Mouse (Mus musculus) ovary, adult 18-20 months (tissue): Measurements from ENCODE around the gene Taf12.

ENCODE experiments used
- DNase-seq: peaks from one replicate; pipeline ENCODE4 v3.0.0; 2022; ENCODE audit warnings: low spot score, mixed read lengths

Gene Taf12

DNA sequence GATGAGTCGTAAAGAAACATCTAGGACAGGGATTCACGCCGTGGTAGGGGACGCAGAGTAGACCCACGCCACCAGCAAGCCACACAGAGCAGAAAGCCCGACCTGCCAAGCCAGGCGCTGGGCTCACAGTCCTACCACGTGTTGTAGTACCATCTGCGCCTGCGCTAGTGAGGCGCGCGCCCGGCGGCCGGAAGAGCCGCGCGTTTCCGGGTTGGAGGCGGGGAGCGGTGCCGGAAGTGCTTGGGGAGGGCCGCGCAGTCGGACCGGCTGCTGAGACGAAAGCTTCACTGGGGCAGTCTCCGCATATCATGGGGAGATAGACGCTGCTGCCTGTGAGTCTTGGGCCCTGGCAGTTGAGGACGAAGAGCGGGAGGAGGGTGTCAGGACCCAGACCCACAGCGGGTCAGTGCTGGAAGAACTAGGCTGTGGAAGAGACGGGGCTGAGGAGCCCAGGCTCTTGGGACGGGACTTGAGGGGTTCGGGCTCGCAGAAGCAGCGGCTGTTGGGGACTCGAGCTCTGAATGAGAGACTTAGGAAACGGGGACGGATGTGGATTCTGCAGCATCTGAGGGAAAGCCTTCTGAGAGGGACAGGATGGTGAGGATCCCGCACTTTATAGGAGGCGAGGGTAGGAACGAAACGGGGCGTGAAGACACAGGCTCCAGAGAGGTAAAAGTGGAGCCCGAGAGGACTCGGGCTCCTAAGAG is at the start of gene Taf12:
Taf12 (plus strand) TSS at position 220 of the 707 bp plus-strand sequence.
- DNase-seq, result peak; percentile 88

DNA sequence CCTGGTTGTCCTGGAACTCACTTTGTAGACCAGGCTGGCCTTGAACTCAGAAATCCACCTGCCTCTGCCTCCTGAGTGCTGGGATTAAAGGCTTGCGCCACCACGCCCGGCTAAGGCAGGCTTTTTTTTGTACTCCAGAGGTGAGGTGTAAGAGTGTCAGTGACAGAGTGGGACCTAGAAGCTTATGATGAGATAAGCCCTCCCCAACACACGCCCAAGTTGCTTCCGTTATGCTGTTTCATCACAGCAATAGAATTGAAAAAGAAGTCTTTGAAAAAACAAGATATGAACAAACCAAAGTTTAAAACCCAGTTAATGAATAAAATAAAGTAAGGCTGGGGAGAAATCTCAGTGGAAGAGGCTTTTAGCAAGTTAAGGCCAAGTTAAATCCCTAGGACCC is 43.8 kb upstream of the Taf12 start:
- no peak for DNase-seq

DNA sequence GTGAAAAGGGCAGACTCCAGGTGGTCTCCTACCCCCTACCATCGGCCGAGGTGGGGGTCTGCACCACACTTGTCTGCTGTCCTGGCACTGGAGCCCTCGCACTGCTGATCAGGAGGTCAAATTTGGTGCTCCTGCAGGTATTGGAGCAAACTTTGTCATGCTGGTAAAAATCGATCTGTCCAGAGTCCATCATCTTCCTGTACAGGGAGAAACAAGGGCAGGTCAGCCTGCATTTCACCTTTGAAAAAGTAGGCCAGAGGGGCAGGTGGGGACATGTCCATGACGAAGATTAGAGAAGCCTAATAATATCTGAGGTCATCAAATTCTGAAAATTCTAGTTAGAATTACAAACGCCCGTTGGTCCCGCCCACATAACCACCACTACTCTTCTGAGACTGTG is 39.5 kb upstream of the Taf12 start:
- no peak for DNase-seq

DNA sequence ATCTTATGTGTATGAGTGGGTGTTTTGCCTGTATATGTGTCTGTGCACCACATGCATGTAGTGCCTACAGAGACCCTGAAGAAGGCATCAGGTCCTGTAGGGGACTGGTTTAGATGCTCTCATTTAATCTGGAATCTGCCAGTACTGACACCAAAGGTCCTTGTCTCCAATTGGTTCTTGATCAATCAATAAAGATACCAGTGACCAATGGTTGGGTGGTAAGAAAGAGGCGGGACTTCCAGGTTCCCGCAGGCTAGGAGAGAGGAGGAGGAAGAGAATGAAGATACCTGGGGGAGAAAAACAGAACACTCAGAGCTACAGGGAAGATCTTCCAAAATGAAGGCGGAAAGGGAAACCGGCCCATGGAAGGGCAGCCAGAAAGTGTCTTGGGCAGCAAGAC is 35.8 kb upstream of the Taf12 start:
- no peak for DNase-seq

DNA sequence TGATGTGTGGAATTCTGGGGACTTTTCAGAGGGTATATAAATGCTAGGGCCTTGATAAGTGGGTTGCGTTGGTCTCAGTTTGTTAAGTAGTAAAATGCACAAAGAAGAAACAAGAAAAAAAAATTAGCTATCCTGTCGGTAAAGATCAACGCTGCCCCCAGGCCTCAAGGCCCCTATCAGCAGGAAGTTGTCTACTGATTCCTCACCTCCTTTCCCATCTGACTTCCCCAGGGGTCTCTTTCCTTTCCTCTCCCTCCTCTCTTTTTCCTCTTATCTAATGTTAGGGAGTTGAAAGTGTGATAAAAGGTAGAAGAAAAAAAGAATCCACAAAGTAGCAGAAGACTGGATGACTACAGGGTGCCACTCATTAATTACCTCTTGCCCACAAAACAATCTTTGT is 33.8 kb upstream of the Taf12 start:
- no peak for DNase-seq

DNA sequence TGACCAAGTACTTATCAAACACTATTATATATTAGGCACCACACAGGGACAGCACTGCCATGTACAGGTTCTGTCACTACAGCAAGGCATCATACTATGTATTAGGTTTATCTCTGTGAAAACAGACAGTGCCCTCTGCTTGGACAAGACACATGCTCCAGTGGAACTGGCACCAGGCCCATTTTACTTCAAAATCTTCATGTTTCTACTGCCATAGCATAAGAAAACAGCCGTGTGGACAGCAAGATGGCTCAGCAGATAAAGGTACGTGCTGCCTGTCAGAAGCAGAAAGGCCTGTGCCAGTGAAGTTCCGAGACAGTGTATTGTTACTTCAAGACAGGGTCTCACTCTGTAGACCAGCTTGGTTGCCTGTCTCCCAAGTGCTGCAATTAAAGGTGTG is 33.0 kb upstream of the Taf12 start:
- no peak for DNase-seq

DNA sequence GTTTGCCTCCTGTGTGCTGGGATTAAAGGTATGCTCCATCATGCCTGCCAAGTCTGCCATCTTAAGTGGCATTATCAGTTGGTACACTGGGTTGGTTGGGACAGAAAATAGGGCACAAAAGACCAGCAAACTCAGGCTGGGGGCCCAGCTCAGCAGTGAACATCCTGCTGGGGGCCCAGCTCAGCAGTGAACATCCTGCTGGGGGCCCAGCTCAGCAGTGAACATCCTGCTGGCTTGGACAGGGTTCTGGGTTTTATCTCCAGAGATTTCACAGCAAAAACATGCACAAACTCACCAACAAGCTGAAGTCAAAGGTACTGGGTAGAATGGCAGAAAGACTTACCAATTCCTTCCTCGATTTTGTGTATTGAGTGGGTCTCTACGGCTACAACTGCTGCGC is 28.5 kb upstream of the Taf12 start:
- DNase-seq, result no peak

DNA sequence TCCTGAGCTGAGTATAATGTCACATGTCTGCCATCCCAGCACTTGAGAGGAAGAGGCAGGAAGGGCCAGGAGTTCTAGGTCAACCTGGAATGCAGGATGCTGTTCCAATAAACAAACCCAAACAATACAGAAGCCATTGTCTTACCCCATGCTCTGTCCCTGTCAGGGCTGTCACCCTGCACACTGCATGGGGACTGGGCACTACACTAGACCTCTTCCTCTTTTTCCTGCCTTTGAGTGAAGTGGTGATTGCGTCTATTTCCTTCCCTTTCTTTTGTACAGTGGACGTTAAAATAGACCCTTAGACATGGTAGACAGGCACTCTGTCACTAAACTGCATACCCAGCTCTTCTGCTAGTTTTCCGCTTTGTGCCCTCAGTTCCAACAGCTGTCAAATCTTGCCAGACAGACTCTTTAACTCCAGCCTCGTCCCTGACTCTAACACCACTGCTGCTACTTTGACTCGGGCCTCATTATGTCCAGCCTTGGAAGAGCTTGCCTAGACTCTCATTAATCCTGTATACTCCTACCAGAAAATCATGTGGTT is 26.7 kb upstream of the Taf12 start:
- DNase-seq, result no peak

DNA sequence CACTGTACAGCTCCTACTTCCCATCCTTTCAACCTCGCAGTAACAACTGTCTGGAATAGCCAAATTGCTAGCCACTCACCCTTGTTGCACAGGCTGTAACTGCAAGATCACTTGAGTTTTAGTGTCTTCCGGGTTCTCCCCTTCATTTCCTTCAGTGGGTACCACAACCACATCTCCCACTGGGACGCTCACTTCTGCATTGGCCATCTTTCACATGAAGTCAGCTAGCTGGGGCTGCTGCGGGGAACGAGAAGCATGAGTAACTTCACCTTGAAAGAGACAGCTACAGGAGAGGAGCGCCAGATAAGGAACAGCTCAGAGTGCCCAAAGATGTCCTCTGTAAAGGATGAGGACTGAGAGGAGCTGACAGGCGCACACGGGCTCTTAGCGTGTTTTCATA is 22.6 kb upstream of the Taf12 start:
- DNase-seq, result no peak

DNA sequence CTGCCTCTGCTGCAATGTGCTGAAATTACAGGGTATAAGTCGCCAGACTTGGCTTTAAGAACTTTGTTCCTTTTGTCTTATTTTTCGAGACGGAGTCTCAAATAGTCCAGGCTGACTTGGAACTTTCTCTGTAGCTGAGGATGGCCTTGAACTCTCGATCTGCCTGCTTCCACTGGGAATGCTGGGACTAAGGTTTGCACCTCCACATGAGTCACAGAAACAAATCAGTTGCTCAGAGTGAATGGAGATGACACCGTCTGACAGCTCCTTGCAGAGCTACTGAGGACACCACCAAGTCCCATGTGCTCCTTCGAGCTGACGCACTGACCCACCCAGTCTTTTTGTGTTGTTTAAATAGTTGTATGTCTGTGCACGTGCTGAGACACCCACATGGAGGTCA is 21.0 kb upstream of the Taf12 start:
- DNase-seq, result no peak

DNA sequence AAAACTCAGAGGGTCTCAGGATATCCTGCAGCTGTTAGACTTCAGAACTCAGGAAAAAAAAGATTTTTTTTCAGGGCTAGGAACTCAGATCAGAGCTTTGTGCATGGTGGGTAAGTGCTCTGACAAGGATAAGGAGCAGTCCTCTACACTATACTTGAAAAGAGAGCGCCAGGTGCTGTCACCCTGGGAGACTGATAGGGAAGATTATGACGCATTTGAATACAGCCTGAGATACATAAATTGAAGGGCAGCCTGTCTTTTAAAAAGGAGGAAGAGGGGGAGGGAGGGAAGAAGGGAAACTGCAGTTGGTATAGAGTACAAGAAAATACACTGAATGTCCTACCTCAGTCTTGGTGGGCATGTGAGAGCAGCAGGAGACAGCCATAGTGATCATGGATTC is 20.6 kb upstream of the Taf12 start:
- no peak for DNase-seq

DNA sequence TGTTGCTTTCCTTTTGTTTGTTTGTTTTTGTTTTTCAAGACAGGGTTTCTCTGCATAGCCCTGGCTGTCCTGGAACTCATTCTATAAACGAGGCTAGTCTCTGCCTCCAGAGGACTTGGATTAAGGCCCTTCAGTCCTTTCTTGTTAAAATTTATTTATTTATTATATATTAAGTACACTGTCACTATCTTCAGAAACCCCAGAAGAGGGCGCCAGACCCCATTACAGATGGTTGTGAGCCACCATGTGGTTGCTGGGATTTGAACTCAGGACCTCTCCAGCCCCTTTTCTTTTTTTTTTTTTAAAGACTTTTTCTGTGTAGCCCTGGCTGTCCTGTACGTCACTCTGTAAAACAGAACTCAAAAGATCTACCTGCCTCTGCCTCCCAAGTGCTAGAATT is 19.2 kb upstream of the Taf12 start:
- no peak for DNase-seq

DNA sequence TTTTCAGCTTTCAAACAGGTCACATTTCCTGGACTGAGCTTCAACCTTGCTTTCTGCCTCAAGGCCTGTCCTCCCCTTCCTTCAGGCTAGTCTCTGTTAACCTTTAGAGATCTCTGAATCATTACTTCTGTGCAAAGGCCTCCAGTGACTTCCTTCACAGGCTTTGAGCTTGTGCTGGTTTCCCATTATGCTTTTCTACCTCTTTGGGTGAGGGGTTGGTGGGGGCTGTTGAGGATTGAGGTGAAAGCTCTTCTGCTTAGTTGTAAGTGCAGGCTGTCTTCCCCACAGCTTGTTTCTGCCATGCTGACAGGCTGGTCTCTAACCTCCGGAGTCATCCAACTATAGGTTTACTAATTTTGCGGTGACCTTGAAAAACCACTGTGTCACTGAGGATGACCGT is 17.8 kb upstream of the Taf12 start:
- DNase-seq, result no peak

DNA sequence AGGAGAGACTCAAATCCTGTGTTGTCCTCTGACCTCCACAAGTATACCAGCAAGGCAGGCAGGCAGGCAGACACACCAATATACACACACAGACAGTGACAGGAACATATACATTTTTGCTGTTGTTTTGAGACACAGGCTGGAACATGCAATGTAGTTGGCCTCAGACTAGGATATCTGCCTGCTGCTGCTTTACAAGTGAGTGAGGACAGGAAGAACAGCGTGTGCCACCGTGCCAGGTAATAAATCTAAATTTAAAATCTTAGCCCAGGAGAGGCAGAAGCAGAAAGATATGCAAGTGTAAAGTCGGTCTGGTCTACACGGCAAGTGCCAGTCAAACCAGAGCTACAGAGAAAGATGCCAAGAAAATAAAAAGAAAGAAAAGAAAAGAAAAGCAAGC is 14.9 kb upstream of the Taf12 start:
- DNase-seq, result no peak

DNA sequence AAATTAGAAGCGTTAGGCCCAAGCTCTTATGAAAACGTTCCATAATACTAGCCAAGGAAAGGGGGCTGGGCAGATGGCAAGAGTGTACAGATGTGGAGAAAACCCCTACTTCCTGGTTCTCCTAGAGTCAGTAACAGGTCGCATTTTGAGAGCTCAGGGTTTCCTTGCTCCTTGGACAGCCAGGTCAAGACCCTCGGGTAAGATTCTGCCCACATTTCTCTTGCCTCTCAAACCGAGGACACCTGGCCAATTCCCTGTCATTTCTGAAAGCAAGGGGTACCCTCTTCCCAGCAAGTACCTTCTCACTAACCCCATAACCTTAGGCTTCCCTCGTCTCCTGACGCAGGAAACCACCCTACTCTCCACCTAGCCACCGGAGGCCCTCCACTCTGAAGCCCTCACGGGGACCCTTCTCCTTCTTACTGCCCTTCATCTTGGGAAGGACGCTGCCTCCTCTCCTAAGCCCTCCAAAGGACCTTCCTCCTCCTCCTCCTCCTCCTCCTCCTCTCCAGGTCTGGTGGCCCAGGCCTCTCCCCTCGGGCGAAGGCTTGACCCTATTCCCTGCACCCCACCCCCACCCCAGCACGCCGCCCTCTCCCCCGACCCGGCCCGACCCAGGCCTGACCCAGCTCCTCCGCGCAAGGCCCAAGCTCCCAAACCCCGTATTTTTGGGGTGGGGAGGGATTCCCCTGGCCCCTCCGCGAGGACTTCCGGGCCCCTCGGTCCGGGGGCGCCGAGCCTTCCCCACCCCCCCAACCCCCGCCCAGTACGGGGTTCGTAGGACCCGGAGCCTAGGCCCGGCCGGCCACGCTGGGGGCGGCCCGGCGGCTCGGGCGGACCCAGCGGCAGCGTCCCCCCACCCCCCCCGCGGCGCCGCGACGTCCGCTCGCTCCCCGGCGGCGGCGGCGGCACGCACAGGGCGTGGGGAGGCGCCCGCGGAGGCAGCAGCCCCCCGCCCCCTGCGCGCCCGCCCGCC is 13.5 kb upstream of the Taf12 start:
- DNase-seq, result peak; percentile 15

DNA sequence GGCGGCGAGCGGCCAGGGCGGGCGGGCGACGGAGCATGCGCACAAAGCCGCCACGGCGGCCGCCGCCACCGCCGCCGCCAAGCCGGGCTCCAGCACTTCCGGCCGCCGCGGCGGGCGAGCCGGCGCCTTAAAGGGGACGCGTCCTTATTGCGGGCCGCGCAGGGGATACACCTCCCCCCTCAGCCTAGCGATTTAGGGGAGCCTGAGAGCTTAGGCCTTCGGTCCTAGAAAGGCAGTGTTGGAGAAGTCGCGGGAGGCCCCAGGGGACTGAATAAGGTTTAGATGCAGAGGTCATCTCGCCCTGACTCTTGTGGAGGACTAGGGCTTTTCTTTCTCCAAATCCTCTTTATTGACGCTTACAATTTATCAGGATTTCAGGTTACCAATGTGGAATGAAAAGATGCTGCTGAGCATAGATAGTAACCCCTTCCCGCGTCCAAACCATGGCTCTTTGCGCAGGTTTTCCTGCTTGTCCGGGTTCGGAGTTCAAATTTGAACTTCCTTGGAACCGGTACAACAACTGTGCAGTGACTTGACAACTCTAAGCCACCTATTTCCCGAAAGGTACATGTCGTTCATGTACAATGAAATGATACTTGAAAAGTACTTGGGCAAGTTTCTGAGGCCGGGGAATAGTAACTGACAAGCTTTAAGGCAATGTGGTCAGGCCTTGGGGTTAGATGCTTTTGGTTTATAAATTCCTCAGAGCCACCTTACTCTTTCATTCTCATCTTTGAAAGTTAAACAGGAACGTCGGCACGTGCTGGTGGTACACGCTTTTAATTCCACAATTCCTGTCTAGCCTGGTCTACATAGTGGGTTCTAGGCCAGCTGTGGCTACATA is 12.4 kb upstream of the Taf12 start, which contains the start of gene Gmeb1:
Gmeb1 (minus strand) TSS at position 89 of the 844 bp plus-strand sequence.
- DNase-seq, result peak; percentile 65

DNA sequence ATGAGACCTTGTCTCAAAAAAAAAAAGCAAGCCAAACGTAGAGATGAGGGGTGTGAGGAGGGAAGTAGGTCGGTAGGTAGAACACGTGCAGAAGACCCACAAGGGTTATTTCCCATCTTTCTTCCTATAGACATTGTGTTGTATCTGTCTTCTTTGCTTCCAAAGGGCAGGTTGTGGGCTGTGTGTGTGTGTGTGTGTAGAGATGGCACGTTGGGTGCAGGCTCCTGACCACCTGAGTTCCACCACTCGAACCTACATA is 11.9 kb upstream of the Taf12 start:
- DNase-seq, result no peak

DNA sequence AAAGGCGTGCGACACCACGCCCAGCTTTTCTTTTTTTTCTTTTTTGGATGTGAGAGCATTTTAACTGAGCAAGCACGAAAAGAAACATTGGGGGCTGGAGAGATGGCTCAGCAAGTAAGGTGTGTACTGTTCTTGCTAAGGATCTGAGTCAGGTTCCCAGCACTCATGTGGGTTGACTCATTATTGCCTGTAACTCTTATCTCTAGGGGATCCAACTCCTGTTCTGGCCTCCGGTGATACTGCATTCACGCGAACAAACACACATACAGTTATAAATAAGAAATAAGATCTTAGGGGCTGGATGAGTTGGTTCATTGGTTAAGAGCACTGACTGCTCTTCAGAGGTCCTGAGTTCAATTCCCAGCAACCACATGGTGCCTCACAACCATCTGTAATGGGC is 10.9 kb upstream of the Taf12 start:
- DNase-seq, result no peak

DNA sequence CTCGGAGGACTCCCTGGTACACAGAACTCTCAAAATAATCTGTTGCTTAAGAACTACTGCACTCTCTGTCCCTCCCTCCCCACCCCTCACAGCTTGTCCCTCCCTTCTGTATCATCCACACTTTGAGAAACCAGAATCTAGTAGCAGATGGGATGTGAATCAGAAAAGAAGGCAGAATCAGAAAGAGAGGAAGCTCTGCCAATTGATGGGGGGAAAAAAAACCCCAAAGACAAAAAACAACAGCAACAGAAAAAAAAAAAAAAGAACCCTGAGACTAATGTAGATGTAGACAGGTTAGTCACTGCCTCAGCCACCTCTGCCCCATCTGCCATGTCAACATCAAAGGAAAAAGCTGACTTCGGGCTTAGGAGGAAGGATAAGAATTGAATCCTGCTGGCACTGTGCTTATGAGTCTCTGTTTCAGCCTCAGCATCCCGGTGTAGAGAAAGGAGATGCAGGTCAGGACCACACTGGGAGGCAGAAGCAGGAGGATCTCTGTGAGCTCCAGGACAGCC is 7.3 kb upstream of the Taf12 start:
- no peak for DNase-seq

DNA sequence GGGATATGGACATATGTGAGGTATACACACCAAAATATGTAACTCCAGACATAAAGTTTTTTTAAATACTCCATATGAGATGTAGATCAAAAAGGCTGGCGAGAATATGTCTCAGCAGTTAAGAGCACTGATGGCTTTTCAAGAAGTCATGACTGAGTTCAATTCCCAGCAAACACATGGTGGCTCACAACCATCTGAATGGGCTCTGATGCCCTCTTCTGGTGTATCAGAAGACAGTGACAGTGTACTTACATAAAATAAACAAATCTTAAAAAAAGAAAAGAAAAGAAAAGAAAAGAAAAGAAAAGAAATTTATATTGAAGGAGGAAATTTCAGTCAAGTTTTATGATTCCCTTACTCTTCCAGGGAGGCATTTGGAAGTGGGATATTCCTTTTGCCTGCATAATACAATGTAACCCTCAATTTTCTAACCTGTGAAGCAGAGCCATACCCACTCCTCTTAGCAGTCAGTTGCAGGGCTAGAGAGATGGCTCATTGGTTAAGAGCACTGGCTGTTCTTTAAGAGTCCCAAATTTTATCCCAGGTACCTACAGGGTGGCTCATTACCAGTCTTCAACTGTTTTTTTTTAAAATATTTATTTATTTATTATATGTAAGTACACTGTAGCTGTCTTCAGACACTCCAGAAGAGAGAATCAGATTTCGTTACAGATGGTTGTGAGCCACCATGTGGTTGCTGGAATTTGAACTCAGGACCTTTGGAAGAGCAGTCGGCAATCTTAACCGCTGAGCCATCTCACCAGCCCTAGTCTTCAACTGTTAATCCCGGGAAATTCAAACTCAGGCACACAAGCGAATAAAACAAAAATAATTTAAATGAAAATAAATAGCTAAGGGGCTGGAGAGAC is 5.1 kb upstream of the Taf12 start:
- DNase-seq, result no peak
